Mouse (Mus musculus) telencephalon, adult 2 months (tissue): ENCODE measurements around the gene Nmnat1.
"Not testable (repeated sequence)": the region's sequence is repeated elsewhere in the genome, so short reads cannot be mapped to it uniquely, and the experiment has no call there.

Experiments used
- DNase-seq: peaks from one replicate; pipeline ENCODE4 v3.0.0-alpha.2; 2011; ENCODE audit warnings: low read depth, low spot score

The Nmnat1 gene

DNA sequence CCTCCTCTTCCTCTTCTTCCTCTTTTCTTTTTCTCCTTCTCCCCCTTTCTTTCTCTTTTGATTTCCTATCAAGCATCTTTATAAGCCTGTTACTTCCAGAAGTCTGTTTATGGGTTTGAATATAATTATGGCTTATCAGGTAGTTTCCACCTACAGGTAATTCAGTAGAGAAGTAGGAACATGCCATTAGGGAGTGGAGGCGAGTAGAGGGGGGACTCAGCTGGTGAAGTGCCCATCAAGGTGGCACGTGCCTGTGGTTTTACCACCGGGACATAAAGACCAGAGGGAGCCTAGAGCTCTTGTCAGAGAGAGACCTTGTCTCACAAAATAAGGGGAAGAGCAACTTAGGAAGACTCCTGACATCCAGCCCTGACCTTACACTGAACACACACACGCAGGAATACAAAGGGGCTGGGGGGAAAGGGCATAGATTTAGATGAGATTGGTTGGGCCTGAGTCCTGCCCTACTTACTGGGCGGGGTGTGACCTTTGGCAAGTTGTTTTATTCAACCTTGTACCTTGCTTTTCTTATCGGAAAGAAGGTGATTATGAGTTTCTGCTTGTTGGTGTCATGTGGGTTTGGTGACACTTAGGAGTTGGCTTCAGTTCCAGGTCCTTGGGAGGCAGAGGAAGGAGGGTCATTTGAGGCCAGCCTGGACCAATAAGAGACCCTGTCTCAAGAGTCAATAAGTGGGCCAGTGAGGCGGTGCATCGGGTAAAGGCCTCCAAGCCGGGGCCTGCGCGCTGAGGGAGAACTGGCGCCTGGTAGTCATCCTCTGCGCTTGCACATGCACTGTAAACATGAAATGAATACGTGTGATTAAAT, 4.6 kb upstream of the Nmnat1 start:
- DNase-seq, result no peak

DNA sequence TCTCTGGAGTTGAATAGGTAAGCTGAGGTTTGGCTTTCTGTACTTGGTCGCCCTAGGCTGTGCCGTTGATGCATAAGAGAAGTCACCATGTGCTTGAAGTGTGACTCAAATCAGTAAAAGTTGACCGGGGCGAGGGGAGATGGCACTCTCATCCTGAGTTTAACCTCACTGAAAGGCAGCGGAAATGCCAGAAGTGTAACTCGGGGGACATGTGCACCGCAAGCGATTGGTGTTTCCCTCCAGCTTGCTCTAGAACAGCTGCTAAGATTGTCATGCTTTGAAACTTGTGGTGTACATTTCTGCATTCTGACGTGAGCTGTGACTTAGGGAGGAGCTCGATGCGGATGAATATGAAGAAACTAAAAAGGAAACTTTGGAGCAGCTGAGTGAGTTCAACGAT, 2.7 kb upstream of the Nmnat1 start:
- no peak for DNase-seq

DNA sequence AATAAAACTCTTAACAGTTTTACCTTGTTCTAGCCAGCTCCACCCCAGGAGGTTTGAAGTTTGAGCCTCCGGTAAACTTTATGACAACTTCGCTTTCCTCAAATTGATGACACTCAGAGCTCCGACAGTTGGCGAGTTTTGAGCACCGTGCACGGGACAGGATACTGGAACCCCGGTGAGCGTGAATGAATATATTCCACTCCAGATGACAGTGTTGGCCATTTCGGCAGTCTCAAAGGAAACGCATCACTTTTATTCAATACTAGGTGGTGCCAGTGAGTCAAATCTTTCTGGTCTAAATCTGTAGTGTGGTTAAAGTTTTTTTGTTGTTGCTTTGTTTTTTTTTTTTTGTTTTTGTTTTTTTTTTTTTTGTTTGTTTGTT, 814 bp upstream of the Nmnat1 start:
- DNase-seq, result no peak

DNA sequence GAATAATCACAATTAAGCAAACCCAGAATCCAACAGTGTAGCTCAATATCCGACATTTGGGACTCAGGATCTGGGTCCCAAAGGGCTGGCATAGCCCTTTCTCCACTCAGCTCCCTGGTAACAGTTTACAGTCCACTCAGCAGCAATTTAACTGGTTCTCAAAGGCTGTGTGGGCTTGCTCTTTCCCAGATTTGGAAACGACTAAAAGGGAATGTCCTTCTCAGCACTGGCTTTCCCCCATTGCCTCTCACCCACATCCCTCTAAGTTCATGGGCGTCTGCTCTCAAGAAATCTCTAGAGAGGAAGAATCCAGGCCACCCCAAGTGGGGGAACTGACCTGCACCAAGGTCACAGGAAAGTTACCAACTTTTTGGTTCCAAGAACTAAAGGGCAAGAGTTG, 436 bp downstream of the Nmnat1 start:
- no peak for DNase-seq

DNA sequence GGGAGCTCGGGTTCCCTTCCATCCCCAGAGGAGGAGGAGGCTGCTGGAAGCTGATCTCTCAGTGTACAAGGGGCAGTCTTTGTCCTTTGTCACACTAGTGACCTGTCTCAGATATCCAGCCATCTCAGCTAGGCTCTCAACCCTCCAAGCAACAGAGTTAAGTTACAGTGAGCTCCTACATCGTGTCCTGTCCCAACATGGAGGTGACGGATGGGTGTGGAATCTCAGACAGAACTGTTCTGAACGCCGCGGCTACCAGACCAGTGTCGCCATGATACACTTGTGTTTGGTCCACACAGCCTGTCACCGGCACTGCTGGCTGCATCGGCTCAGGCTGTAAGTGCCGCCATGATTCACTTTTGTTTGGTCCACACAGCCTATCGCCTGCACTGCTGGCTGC, 7.9 kb downstream of the Nmnat1 start, which contains the start of gene Tmem274:
TSS of gene Tmem274 (plus strand) at position 301 of the 400 bp plus-strand sequence.
- DNase-seq, result no peak

DNA sequence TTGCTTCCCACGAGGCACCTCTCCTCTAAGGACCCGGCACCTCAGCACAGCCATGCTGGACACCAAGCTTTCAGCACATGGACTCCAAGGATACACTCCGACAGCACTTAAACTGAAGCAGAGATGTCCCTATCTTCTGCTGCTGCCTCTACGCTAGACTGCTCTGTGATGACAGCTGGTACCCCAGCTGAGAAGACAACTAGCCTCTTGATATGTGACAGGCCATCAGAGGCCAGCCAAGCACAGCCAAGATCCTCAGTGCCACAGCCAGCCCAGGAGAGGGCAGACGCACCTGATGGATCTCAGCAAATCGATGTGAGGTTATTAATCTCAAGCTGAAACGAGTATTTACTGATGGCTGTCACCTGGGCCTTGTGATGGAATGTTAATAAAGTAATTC, 9.9 kb downstream of the Nmnat1 start:
- no peak for DNase-seq

DNA sequence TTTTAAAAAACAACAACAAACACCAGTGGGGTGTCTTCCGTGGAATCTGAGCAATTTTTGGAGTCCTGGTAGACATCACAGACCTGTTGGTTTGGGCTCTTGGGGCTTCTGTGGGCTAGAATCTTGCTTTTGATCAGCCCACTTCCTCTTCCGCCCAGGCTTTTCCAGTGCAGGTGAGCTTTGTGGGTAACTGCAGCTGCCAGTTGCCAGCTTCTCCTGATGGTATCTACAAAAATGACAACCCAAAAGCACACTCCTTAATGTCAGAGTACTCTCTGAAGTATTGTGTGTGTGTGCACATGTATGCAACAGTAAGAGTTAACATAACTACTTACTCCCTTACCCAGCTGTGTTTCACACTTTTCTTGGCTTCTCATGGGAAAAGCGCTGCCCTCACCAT, 15.4 kb downstream of the Nmnat1 start:
- DNase-seq, result no peak

DNA sequence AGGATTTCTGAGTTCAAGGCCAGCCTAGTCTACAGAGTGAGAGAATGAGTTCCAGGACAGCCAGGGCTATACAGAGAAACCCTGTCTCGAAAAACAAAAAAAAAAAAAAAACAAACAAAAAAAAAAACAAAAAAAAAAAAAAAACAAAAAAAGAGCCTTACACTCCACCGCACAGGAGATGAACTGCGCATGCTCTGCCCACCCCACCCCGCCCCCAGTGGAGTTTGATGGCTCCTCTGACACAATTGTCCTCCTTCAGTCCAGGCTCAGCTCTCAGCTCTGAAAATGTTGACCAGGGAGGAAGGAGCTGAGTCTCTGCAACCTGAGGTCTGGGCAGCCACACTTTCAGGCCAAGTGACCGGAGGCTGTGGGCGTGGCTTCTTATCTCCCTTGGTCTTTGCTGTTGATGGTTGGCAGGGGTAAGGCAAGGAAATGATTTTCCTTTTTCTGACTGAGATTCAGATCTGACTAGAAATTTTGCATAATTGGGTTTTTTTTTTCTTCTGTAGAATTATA, 21.5 kb downstream of the Nmnat1 start:
- DNase-seq, result no peak

DNA sequence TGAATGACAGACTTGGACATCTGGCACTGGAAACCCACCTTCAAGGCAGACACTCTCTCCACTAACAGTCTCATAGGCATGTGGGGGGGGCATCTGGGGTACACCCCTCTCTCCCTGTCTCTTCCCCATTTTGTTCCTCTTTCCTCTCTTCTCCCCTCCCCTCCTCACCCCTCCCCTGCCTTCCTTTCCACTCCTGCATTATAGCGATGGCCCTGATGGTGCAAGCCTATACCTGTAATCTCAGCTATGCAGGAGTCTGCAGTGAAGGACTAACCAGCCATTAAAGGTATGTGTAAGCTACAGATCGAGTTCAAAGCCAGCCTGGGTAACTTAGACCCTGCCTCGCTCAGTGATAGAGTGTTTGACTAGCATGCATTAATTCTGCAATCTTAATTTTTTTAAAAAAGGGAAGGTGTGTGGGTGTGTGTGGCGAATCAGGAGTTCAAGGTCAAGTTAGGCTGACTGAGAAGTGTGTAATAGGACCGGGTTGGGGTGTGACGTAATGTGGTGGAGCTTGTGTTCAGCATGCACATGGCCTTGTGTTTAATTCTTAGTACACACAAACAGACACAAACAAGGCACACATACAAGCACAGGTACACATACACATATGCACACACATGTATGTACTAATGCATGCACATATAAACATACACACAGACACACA, 22.6 kb downstream of the Nmnat1 start:
- DNase-seq, result no peak

DNA sequence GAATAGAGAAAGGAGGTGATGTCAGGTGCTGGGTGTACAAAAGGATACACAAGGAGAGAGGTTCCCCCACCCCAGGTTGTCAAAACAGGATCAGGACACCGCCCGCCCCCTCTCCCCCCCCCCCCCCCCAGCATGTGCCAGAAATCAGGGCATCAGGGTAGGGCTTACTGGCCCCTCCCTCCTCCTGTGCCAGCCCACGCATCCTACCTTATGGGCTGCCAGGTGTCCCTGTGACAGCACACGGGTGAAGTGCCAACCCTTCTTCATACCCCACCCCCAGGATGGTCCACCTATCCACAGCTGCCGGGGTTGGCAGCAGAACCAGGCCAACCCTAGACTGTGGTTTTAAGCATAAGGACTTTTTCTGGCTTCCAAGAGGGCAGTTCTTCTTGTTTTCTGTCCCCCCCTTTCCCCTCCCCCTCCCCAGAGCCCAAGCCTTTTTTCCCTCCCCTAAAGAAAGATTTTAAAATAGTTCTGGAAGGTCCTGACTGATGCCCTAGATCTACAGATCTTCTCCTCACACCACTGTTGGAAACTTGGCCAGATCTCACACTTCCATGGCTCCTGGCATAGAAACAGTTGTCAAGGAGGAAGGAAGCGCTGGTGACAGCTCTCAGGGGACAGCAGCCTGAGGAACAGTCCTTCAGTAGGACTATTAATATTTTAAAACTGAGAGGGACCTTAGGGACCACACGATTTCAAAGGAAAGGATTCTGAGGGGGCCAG, 23.3 kb downstream of the Nmnat1 start:
- DNase-seq, result no peak

DNA sequence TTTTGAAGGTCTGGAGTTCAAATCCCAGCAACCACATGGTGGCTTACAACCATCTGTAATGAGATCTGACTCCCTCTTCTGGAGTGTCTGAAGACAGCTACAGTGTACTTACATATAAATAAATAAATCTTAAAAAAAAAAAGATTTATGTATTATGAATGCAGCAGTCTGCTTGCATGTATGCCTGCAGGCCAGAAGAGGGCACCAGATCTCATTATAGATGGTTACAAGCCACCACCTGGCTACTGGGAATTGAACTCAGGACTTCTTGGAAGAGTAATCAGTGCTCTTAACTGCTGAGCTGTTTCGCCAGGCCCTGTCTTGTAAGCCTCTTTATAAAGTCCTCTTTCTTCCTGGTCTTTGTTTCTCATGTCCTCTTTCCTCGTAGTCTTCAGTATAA, 24.5 kb downstream of the Nmnat1 start:
- not testable (repeated sequence) for DNase-seq

DNA sequence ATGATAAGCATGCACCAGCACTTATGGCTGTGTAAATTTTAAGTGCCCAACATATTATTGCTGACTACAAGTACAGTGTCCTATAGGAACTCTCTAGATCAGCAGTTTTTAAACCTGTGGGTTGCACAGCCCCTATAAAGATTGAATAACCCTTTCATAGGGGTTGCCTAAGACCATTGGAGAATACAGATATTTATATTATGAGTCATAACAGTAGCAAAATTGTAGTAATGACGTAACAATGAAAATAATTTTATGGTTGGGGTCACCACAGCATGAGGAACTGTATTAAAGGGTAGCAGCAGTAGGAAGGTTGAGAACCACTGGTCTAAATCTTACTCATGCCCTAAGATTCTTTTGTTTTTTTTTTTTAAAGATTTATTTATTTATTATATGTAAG, 25.6 kb downstream of the Nmnat1 start:
- no peak for DNase-seq

DNA sequence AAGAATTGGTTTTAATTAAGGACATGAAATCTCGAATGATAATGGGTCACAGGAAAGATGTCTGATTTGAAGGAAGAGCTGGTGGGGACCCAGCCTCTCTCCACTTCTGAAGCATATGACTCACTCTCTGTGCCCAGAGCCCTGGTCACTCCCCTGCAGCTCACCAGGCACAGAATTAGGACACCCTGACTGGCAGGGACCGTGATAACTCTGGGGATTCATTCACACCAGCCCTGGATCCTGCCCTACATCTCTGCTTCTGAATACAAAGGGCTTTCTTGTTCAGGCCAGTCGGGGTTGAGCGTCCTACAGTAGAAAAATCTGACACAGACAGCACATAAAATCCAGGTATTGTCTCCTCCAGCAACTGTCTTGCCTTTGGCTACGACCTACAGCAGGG, 26.5 kb downstream of the Nmnat1 start:
- no peak for DNase-seq

DNA sequence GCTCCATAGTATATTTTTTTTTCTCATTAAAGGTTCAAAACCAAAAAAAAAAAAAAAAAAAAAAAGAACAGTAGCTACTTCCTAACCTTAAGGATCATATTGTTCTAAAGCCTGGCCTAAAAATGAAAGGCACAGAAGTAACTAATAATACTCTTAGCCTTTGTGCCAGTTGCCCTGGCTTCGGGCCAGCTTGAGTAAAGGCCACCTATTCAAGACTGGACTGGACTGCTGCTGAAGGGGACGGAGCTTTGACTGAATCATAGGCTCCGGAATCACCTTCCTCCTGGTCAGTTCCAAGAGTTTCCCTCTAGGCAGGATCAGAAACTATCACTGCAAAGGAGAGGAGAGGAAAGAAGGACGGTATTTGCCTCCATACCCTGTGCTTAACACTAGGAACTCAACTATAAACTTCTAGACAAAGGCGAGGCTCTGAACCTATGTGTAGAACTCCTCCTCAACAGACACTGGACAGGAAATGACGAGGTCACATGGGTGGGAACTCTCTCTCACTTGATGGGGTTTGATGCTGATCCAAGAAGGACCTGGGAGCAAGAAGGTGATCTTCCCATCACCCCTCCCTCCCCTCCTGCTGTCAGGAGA, 27.1 kb downstream of the Nmnat1 start:
- no peak for DNase-seq

DNA sequence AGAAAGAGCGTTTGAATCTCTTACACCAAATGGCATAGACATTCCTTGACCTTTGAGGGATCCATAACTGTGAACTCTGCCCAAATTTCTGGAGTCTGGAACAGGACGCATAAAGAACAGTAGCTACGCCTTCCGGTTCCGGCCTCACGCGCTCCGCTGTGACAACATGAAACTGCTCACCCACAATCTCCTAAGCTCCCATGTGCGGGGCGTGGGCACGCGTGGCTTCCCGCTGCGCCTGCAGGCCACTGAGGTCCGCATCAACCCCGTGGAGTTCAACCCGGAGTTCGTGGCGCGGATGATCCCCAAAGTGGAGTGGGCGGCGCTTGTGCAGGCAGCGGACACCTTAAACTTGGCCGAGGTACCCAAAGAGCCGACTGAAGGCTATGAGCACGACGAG, 27.8 kb downstream of the Nmnat1 start:
- not testable (repeated sequence) for DNase-seq

DNA sequence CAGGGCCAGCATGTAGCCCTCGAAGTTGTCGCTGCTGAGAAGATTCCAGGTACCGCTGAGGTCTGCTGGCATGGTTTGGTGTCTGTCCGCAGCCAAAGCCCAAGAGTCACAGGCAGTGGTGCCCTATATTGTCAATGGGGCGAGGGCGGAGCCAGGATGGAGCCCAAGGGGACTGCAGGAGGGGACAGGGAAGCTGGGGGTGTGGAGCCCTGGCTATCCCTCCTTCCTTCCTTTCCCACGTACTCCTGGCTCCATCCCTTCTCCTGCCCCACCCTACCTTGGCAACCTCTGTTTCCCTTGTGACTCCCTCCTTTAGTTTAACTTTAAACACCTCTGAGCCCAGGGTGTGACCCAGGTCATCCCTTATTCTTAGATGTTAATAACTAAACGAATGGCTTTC, 30.1 kb downstream of the Nmnat1 start, which contains the start of gene Rbp7:
TSS of gene Rbp7 (minus strand) at position 100 of the 400 bp plus-strand sequence.
- DNase-seq, result no peak

DNA sequence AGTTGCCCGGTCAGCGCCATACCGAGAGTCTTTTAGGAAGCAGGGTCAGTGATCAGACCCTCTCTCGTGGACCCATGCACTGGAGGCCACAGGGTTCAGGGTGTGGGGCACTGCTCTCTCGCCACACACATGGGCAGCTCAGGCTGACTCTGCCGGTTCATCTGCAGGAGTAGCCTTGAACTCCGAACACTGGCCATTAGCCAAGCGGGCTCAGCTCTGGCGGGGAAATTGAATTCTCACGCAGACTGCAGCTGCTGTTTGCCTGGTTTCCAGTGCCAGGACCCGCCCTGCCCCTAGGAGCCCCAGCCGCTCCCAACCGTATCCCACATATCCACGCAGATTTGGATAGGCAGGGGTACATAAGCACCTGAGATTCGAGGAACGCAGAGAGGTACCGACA, 30.7 kb downstream of the Nmnat1 start:
- no peak for DNase-seq

DNA sequence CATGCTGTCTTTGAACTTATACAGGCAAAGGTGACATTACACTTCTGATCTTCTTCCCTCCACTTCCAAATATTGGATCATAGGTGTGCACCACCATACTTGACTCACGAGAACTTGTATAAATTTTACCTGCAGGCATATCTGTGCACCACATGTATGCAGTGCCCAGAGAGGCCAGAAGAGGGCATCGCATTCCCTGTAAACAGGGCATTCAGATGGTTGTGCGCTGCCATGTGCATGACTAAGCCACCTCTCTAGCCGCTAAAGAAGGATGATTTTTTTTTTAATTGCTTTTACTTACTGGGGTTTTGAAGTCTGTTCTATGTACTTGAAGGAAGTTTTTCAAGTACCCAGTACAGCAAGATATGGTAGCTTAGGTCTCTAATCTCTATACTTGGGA, 31.3 kb downstream of the Nmnat1 start:
- no peak for DNase-seq

DNA sequence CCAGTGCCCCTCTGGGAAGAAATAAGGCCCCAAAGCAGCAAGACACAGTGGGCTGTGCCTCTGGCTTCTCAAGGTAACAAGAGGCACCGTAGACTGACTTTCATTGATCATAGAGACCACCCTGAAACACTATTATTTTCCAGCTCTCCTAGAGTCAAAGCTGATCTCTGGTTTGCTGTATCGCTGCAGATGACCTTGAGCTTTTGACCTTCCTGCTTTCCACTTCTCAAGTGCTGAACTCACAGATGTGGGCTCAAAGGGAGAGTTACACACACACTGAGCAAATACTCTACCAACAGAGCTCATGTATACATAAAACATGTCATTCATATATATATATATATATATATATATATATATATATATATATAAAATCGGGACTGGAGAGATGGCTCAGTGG, 34.4 kb downstream of the Nmnat1 start:
- DNase-seq, result no peak

DNA sequence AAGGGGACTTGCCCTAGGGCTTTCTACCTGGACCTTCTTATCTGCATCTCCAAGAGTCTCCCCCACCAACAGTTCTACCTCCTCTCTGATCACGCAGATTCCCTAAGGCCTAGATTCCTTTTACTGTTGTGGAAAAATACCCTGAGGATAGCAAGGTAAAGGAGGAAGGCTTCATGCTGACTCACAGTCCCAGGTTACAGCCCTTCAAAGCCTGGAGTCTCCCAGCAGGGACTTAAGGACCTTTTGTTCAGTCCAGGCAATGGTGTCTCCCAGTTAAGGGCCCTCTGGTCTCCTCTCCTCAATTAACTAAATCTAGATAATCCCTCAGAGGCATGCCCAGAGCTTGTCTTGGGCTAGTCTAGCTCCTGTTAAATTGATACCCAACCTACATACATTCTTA, 38.7 kb downstream of the Nmnat1 start:
- no peak for DNase-seq

DNA sequence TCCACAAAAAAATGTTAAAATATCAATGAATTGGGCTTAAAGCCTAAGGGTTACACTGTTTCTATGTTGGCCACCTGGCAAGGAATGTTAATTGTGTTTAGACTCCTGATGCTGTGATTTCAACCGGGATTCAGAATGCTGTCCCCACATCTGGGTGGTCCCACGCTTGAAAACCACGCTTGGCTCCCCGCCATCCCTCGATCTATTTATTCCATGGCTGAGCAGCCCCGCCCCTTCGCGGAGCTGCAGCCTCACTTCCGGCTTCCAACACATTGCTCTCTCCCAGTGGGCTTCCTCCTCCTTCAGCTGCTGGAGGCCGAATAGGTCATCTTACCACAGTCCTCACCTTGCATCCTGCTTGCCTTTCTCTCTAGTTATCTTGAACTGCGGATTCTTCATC, 39.1 kb downstream of the Nmnat1 start:
- no peak for DNase-seq
